Mouse (Mus musculus) bone marrow macrophage, adult 2 months (primary cell): ENCODE results near the gene Clec16a.

Experiments used
- CTCF ChIP-seq: IDR thresholded peaks from 2 replicates; pipeline ENCODE4 v1.5.1; 2012; ENCODE audit warnings: low read depth, mild to moderate bottlenecking, low read length, moderate library complexity
- POLR2A ChIP-seq: IDR thresholded peaks from 2 replicates; pipeline ENCODE4 v1.6.1; 2012; ENCODE audit warnings: mild to moderate bottlenecking, low read depth, low read length, borderline replicate concordance

GRCm38 (mm10) chr16:10786782-10787547, 241.8 kb downstream of the Clec16a start:
- TF ChIP-seq POLR2A (no peak), CTCF (no peak)
